21 mouse cellular contexts compared by ENCODE assay signal in the genomic region with DNA sequence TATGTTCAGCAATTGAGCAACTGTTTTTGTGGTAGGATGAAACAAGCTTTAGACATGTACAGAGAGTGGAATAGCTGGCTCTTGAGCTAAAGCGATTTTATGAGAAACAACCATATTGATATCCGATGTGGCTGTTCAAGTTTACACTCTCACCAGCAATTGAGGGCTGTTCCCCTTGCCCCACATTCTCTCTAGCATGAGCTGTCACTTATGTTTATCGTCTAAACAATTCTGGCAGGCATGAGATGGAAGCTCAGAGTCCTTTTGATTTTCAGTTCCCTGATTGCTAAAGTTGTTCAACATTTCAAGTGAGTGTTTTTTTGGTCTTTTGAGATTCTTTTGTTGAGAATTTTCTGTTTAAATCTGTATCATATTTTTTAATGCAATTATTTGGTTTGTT.
"Had no signal": no experiment of that assay in that cellular context is flagged by ENCODE, and none has a peak within 500 bp of the region (broad histone marks: within the 10 kb centered on the region; RNA-seq: fewer than 3 reads in every experiment).

No protein-coding gene starts in this region.

- ATAC-seq: liver, postnatal 0 days; lung, postnatal 0 days; midbrain, embryonic 15.5 days had no signal

- H3K27ac ChIP-seq: liver, embryonic 13.5 days; liver, embryonic 15.5 days; lung, embryonic 15.5 days; macrophage; midbrain, embryonic 10.5 days; midbrain, embryonic 15.5 days; neural tube, embryonic 13.5 days; neural tube, embryonic 15.5 days had no signal

- DNase-seq: liver, embryonic 13.5 days; liver, postnatal 0 days; lung, adult 2 months; lung, postnatal 14 days; lung, postnatal 36 days; right cerebral cortex, adult 18-20 months; right cerebral cortex, postnatal 25 days; right cerebral cortex, postnatal 4 days; spleen, adult 18-20 months; thymus, adult 18-20 months; thymus, postnatal 14 days; thymus, postnatal 36 days had no signal

- H3K36me3 ChIP-seq: liver, embryonic 13.5 days; liver, embryonic 15.5 days; lung, embryonic 15.5 days; midbrain, embryonic 10.5 days; midbrain, embryonic 15.5 days; neural tube, embryonic 13.5 days; neural tube, embryonic 15.5 days had no signal

- H3K9ac ChIP-seq: liver, embryonic 13.5 days; liver, embryonic 15.5 days; liver, postnatal 0 days; lung, embryonic 15.5 days; midbrain, embryonic 15.5 days; neural tube, embryonic 13.5 days; neural tube, embryonic 15.5 days had no signal

- H3K27me3 ChIP-seq: liver, embryonic 13.5 days; liver, embryonic 15.5 days; lung, embryonic 15.5 days; midbrain, embryonic 15.5 days; neural tube, embryonic 13.5 days; neural tube, embryonic 15.5 days had no signal

- H3K4me1 ChIP-seq: liver, embryonic 13.5 days; liver, embryonic 15.5 days; lung, embryonic 15.5 days; midbrain, embryonic 10.5 days; midbrain, embryonic 15.5 days; neural tube, embryonic 13.5 days; neural tube, embryonic 15.5 days had no signal

- H3K9me3 ChIP-seq: liver, embryonic 13.5 days; liver, embryonic 15.5 days; lung, embryonic 15.5 days; midbrain, embryonic 10.5 days; midbrain, embryonic 15.5 days; neural tube, embryonic 13.5 days; neural tube, embryonic 15.5 days had no signal

- H3K4me2 ChIP-seq: liver, embryonic 13.5 days; liver, embryonic 15.5 days; lung, embryonic 15.5 days; midbrain, embryonic 15.5 days; neural tube, embryonic 13.5 days; neural tube, embryonic 15.5 days had no signal

- H3K4me3 ChIP-seq: liver, embryonic 13.5 days; liver, embryonic 15.5 days; lung, embryonic 15.5 days; midbrain, embryonic 10.5 days; midbrain, embryonic 15.5 days; myocyte; neural tube, embryonic 13.5 days; neural tube, embryonic 15.5 days had no signal
